Mouse (Mus musculus) CH12.LX (cell line): ENCODE data around the gene Rnase2b.

Experiments used
- CHD2 ChIP-seq: IDR thresholded peaks from 2 replicates; pipeline ENCODE4 v1.6.1; 2011; ENCODE audit warnings: low read length, improper control_type of control experiment
- POLR2A ChIP-seq: IDR thresholded peaks from 2 replicates; pipeline ENCODE4 v1.6.1; 2011; ENCODE audit warnings: low read depth, mild to moderate bottlenecking, improper control_type of control experiment, low read length

- TF ChIP-seq POLR2A (no peak), CHD2 (no peak)
Measured at GRCm38 (mm10) chr14:51143287-51143686, 18.8 kb upstream of the Rnase2b start.
